Mouse (Mus musculus): ENCODE measurements around the gene Gm20431. TPM values are rescaled to one million over a fixed set of nuclear protein-coding genes. Genes with fewer than 3 reads are reported as not detected.
"Not testable (repeated sequence)": the region's sequence is repeated elsewhere in the genome, so short reads cannot be mapped to it uniquely, and the experiment has no call there.

Gene Gm20431
- polyA plus RNA-seq, 1 experiment from 2014 or later: 8.4 TPM

DNA sequence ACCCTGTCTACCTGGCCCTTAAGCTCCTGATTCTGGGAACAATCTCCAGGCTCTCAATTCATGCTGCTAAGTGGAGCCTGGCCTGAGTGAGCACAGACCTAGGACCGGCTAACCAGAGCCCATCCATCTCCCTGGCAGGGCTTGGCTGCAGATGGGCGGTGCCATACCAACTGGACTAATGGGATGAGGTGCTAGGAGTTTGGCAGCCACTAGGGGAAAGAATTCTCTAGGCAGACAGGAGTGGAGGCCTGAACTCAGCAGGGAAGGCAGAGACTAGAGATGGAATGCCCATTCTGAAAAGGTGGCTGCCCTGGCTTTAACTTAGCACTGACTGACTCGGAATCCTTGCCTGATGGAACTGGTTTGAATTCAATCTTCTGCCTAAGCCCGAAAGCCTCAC, 14.9 kb downstream of the Gm20431 start:
- H3K27me3 ChIP-seq (ENCODE audit: control insufficient read depth, insufficient read depth, low read length): no peaks in the 10 kb centered on the region
- no peaks in the 10 kb centered on the region for H3K36me3 ChIP-seq (ENCODE audit: control insufficient read depth, insufficient read depth, low read length)
- no peak overlapping the region for H3K27ac ChIP-seq (ENCODE audit: low read depth, low read length)
- no peaks in the 10 kb centered on the region for H3K9me3 ChIP-seq (ENCODE audit: control insufficient read depth, low read length)
- ATAC-seq (ENCODE audit: low FRiP score): no peak
- no peaks in the 10 kb centered on the region for H3K4me1 ChIP-seq (replicated peaks; ENCODE audit: control insufficient read depth, insufficient read depth, low read length)
- no peak overlapping the region for H3K9ac ChIP-seq (ENCODE audit: low read depth, low read length)
- DNase-seq (ENCODE audit: low spot score): no peak
- no peak overlapping the region for H3K4me2 ChIP-seq (replicated peaks; ENCODE audit: low read depth, low read length)
- H3K4me3 ChIP-seq (ENCODE audit: low read depth, low read length): no peak overlapping the region
- WGBS: 76% methylated on average over 4 of the region's 4 CpGs

DNA sequence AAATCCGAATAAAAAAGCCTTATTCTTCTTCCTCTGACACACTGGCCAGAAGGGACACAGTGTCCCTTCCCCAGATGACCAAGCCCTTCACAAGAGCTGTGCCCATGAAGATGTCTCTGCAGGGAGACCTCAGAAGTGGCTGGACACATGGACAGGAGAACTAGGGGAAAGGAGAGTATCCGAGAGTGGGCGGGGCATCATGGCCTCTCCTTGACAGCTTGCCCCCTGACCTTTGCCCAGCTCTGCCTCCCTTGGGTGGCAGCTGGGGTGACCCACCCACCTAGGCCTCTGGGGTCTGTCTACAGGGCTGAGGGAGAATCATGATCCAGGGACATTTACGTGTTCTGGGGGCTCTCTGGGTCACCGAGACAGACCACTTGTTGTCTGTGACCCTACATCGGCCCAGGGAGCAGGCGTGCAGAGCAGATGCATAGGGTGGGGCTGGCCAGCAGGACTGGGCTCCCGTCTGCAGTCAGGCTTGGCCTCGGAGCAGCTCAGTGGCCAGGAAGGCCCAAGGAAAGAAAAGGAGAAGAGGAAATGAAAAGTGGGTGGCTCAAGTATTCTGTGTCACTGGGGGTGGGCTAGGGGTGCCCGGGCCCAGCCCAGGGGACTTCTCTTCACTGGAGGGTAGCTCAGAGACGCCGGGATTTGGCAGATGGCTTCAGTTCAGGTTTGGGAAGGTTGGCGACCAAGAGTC, 17.8 kb downstream of the Gm20431 start:
- not testable (repeated sequence) for H3K9ac ChIP-seq (ENCODE audit: low read depth, low read length); H3K9me3 ChIP-seq (ENCODE audit: control insufficient read depth, low read length); DNase-seq (ENCODE audit: low spot score); H3K27me3 ChIP-seq (ENCODE audit: control insufficient read depth, insufficient read depth, low read length); H3K27ac ChIP-seq (ENCODE audit: low read depth, low read length); H3K4me3 ChIP-seq (ENCODE audit: low read depth, low read length); H3K36me3 ChIP-seq (ENCODE audit: control insufficient read depth, insufficient read depth, low read length); H3K4me2 ChIP-seq (replicated peaks; ENCODE audit: low read depth, low read length); ATAC-seq (ENCODE audit: low FRiP score); H3K4me1 ChIP-seq (replicated peaks; ENCODE audit: control insufficient read depth, insufficient read depth, low read length)
- WGBS: 82% methylated on average over 13 of the region's 13 CpGs

GRCm38 (mm10) chr2:167642164-167642563, 19.1 kb downstream of the Gm20431 start:
- Histone ChIP-seq H3K4me2 (replicated peaks; ENCODE audit: low read depth, low read length) (no peak overlapping the region), H3K27me3 (ENCODE audit: control insufficient read depth, insufficient read depth, low read length) (no peaks in the 10 kb centered on the region), H3K36me3 (ENCODE audit: control insufficient read depth, insufficient read depth, low read length) (no peaks in the 10 kb centered on the region), H3K9ac (ENCODE audit: low read depth, low read length) (no peak overlapping the region), H3K27ac (ENCODE audit: low read depth, low read length) (no peak overlapping the region), H3K9me3 (ENCODE audit: control insufficient read depth, low read length) (no peaks in the 10 kb centered on the region), H3K4me3 (ENCODE audit: low read depth, low read length) (no peak overlapping the region), H3K4me1 (replicated peaks; ENCODE audit: control insufficient read depth, insufficient read depth, low read length) (no peaks in the 10 kb centered on the region)
- ATAC-seq (ENCODE audit: low FRiP score) (no peak), DNase-seq (ENCODE audit: low spot score) (no peak)
- WGBS: 92% methylated on average over 6 of the region's 6 CpGs

DNA sequence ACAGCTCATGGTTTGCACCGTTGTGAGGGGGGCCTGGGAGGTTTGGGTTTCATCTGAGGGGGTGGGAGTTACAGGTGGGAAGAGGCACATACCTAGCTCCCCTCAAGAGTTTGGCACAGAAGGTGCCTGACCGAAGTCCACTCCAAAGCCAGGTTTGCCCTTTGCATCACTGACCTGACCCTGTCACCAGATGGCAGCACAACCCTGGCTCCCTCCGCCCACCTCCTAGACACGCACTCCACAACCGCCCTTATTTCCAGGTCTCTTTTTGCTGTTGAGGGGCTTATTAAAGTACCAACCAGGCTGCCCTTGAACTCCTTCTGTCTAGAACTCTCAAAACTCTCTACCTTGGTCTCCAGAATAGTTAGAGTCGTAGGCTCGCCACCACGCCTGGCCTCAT, 20.0 kb downstream of the Gm20431 start:
- Histone ChIP-seq H3K4me1 (replicated peaks; ENCODE audit: control insufficient read depth, insufficient read depth, low read length) (no peaks in the 10 kb centered on the region), H3K9ac (ENCODE audit: low read depth, low read length) (no peak overlapping the region), H3K4me2 (replicated peaks; ENCODE audit: low read depth, low read length) (no peak overlapping the region), H3K27ac (ENCODE audit: low read depth, low read length) (no peak overlapping the region), H3K9me3 (ENCODE audit: control insufficient read depth, low read length) (no peaks in the 10 kb centered on the region), H3K27me3 (ENCODE audit: control insufficient read depth, insufficient read depth, low read length) (no peaks in the 10 kb centered on the region), H3K4me3 (ENCODE audit: low read depth, low read length) (no peak overlapping the region), H3K36me3 (ENCODE audit: control insufficient read depth, insufficient read depth, low read length) (no peaks in the 10 kb centered on the region)
- ATAC-seq (ENCODE audit: low FRiP score) (no peak), DNase-seq (ENCODE audit: low spot score) (peak; percentile 37)
- WGBS: 44% methylated on average over 8 of the region's 8 CpGs

DNA sequence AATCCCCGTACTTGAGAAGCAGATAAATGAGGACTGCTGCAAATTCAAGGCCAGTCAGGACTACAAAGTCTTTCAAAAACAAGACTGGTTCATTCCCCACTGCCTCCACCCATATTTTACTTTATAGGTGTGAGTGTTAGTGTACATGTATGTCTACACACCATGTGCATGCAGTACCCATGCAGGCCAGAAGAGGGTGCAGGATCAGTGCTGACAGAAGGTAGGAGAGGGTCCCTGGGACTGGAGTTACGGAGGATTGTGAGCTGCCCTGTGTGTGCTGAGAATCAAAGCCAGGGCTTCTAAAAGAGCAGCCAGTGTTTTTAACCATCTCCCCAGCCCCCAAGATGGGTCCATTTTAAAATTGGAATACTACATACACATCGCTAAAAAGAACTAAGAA, 21.0 kb downstream of the Gm20431 start:
- H3K4me1 ChIP-seq (replicated peaks; ENCODE audit: control insufficient read depth, insufficient read depth, low read length): no peaks in the 10 kb centered on the region
- WGBS: 80% methylated on average over 3 of the region's 3 CpGs
- H3K4me3 ChIP-seq (ENCODE audit: low read depth, low read length): no peak overlapping the region
- H3K36me3 ChIP-seq (ENCODE audit: control insufficient read depth, insufficient read depth, low read length): no peaks in the 10 kb centered on the region
- DNase-seq (ENCODE audit: low spot score): peak; percentile 44
- no peak overlapping the region for H3K27ac ChIP-seq (ENCODE audit: low read depth, low read length)
- ATAC-seq (ENCODE audit: low FRiP score): no peak
- no peak overlapping the region for H3K9ac ChIP-seq (ENCODE audit: low read depth, low read length)
- no peaks in the 10 kb centered on the region for H3K27me3 ChIP-seq (ENCODE audit: control insufficient read depth, insufficient read depth, low read length)
- H3K9me3 ChIP-seq (ENCODE audit: control insufficient read depth, low read length): no peaks in the 10 kb centered on the region
- no peak overlapping the region for H3K4me2 ChIP-seq (replicated peaks; ENCODE audit: low read depth, low read length)

DNA sequence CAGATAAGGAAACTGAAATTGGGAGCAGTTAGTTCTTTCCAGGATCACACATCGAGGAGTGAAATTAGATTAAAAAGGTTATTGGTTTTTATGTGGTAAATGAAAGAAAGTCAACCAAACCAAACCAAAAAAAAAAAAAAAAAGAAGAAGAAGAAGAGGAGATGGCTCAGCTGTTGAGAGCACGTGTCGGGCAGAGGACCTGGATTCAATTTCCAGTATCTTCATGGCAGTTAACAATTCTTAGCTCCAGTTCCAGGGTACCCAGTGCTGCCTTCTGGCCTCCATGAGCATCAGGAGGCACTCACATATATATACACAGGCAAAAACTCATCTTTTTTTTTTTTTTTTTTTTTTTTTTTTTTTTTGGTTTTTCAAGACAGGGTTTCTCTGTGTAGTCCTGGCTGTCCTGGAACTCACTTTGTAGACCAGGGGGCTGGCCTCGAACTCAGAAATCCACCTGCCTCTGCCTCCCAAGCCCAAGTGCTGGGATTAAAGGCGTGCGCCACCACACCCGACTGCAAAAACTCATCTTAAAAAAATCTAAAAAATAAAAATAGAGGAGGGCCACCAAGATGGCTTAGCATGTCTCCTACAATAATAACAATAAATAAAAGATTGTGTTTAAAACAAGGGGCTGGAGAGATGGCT, 26.3 kb downstream of the Gm20431 start:
- Histone ChIP-seq H3K4me2 (replicated peaks; ENCODE audit: low read depth, low read length) (peak overlapping the region; percentile 35), H3K4me3 (ENCODE audit: low read depth, low read length) (peak overlapping the region; percentile 20; the same call in 1 of the 2 replicates), H3K27me3 (ENCODE audit: control insufficient read depth, insufficient read depth, low read length) (no peaks in the 10 kb centered on the region), H3K4me1 (replicated peaks; ENCODE audit: control insufficient read depth, insufficient read depth, low read length) (peaks cover 10% of the 10 kb centered on the region), H3K9me3 (ENCODE audit: control insufficient read depth, low read length) (no peaks in the 10 kb centered on the region), H3K36me3 (ENCODE audit: control insufficient read depth, insufficient read depth, low read length) (no peaks in the 10 kb centered on the region), H3K9ac (ENCODE audit: low read depth, low read length) (no peak overlapping the region), H3K27ac (ENCODE audit: low read depth, low read length) (no peak overlapping the region)
- no peak for ATAC-seq (ENCODE audit: low FRiP score)
- 77% methylated on average over 7 of the region's 7 CpGs for WGBS
- no peak for DNase-seq (ENCODE audit: low spot score)

DNA sequence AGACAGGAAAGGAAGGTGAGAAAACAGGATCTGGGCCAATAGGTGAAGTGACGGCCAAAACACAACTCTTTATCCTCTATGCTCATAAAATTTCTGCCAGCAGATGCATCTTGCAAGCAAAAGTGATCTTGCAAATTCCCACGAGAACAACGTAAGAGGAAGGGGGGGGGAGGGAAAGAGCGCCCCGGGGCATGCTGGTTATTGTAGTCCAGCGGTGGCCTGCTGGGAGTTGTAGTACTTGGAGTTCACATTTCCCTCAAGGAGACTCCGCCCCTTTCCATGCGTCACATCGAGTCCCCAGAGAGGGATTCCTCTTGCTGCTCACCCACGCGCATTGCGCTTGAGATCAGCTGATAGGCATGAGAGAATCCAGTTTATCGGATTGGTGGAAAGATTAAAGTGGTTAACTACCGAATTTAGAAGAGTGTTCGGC, 26.9 kb downstream of the Gm20431 start:
- H3K27ac ChIP-seq (ENCODE audit: low read depth, low read length): no peak overlapping the region

DNA sequence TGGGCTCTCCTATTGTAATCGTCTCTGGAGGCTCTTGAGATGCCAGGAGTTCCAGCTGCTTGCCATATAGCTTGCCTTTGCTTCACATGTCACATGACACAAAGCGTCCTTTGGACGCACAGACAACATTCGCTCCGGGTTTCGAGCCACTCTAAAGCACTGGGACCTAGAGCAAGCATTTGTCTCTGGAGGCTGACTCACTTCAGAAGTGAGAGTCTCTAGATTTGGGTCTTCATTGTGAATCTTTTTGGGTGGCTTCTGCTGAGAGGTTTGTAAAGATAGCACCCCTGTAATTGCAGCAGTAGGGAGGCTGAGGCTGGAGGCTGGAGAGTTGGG, 27.8 kb downstream of the Gm20431 start:
- H3K36me3 ChIP-seq (ENCODE audit: control insufficient read depth, insufficient read depth, low read length): no peaks in the 10 kb centered on the region
- H3K4me3 ChIP-seq (ENCODE audit: low read depth, low read length): no peak overlapping the region
- H3K4me2 ChIP-seq (replicated peaks; ENCODE audit: low read depth, low read length): no peak overlapping the region
- peaks cover 12% of the 10 kb centered on the region for H3K4me1 ChIP-seq (replicated peaks; ENCODE audit: control insufficient read depth, insufficient read depth, low read length)
- H3K9me3 ChIP-seq (ENCODE audit: control insufficient read depth, low read length): no peaks in the 10 kb centered on the region
- H3K27ac ChIP-seq (ENCODE audit: low read depth, low read length): no peak overlapping the region
- H3K9ac ChIP-seq (ENCODE audit: low read depth, low read length): no peak overlapping the region
- DNase-seq (ENCODE audit: low spot score): no peak
- 90% methylated on average over 6 of the region's 6 CpGs for WGBS
- H3K27me3 ChIP-seq (ENCODE audit: control insufficient read depth, insufficient read depth, low read length): no peaks in the 10 kb centered on the region
- no peak for ATAC-seq (ENCODE audit: low FRiP score)

More for the DNA sequence above, 26.9 kb downstream of the Gm20431 start:
- no peaks in the 10 kb centered on the region for H3K27me3 ChIP-seq (ENCODE audit: control insufficient read depth, insufficient read depth, low read length)
- peak; percentile 100 for DNase-seq (ENCODE audit: low spot score)
- no peaks in the 10 kb centered on the region for H3K36me3 ChIP-seq (ENCODE audit: control insufficient read depth, insufficient read depth, low read length)
- peak; percentile 62 for ATAC-seq (ENCODE audit: low FRiP score)
- no peaks in the 10 kb centered on the region for H3K9me3 ChIP-seq (ENCODE audit: control insufficient read depth, low read length)
- H3K4me2 ChIP-seq (replicated peaks; ENCODE audit: low read depth, low read length): peak overlapping the region; percentile 40
- WGBS: under 1% methylated on average over 15 of the region's 15 CpGs
- peak overlapping the region; percentile 20; the same call in 1 of the 2 replicates for H3K4me3 ChIP-seq (ENCODE audit: low read depth, low read length)
- H3K9ac ChIP-seq (ENCODE audit: low read depth, low read length): 0 out of 2 replicates have a peak overlapping the region, but pooled peaks have one; percentile 37
- peaks cover 12% of the 10 kb centered on the region for H3K4me1 ChIP-seq (replicated peaks; ENCODE audit: control insufficient read depth, insufficient read depth, low read length)
